Mouse (Mus musculus): ENCODE measurements at regions not wholly inside any gene's neighbourhood (a gene's known extent, or its start where the extent isn't known, plus 50 kb on each side); places are given as distances from the start of the nearest gene placed in this dataset.
A peak's percentile ranks its signal among the peaks of the same experiment; 100 is the strongest.

DNA sequence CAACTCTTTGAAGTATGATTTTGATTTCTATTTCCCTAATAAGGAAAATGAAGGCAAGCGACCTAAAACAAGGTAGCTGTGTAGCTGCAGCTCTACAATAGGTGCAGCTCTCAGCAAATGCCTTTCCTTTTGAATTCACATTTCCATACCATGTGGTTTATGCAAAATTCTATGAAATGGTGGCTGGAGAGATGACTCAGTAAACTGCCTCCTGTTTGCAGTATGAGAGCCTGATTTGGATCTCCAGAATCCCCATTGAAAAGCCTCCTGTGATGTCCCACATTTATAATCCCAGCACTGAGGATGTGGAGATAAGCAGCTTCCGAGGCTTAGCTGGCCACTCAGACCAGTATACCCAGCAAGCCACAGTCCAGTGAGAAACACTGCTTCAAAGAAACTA, 59.6 kb downstream of the Npy1r start:
- no peak for DNase-seq

- no peak for DNase-seq
Observed at GRCm38 (mm10) chr8:66757830-66758229, 60.8 kb downstream of the Npy1r start.

GRCm38 (mm10) chr8:66758519-66758918, 61.5 kb downstream of the Npy1r start:
- DNase-seq, result no peak

- DNase-seq, result no peak
Observed at GRCm38 (mm10) chr8:66759716-66760115, 62.7 kb downstream of the Npy1r start.

DNA sequence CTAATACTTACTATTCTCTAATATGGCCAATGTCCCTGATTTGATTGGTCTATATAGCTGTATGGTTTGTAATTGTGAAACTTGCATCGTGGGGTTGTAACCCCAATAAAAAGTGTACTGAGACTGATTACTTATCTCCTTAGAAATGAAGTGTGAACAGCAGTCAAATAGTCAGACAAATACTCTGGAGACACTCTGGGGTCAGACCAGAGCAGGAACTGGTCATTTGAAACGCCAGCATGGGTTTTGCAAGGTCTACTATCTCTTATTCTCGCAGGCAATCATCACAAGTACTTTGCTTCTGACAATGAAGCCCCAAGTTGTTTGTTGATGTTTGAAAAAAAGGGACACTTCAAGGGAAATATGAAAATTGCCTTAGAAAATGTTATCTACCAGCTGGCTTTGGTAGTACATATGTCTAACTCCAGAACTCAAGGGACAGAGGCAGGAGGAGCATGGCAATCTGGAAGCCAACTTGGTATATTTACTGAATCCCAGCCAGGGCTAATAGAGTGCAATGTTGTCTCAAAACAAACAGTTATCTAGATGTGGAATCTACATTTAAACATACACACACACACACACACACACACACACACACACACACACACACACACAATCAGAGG, 64.1 kb downstream of the Npy1r start:
- DNase-seq, result no peak

- no peak for DNase-seq
Observed at GRCm38 (mm10) chr8:66764992-66765528, 68.1 kb downstream of the Npy1r start.

- DNase-seq, result no peak
Observed at GRCm38 (mm10) chr8:66768379-66768969, 71.5 kb downstream of the Npy1r start.

- DNase-seq, result peak; percentile 49
Observed at GRCm38 (mm10) chr8:66771111-66771510, 74.1 kb downstream of the Npy1r start.

DNA sequence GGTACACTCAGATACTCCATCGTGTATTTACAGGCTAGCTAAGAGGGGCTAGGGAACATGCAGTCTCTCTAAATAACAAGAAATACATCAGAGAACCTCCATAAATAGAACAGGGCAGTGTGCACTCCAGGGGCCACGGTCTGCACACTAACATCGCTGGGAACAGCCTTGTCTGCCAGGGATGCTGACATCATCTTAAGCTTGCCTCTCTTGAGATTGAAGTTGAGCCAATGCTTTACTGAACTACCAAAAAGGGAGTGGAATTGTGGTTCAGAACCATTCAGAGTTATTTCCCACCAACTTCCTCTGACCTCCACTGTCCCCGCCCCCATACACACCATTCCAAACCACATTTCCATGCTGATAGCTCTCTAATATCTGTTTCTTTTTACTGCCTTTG, 75.7 kb downstream of the Npy1r start:
- no peak for DNase-seq

GRCm38 (mm10) chr8:66777115-66777877, 80.3 kb downstream of the Npy1r start:
- no peak for DNase-seq

DNA sequence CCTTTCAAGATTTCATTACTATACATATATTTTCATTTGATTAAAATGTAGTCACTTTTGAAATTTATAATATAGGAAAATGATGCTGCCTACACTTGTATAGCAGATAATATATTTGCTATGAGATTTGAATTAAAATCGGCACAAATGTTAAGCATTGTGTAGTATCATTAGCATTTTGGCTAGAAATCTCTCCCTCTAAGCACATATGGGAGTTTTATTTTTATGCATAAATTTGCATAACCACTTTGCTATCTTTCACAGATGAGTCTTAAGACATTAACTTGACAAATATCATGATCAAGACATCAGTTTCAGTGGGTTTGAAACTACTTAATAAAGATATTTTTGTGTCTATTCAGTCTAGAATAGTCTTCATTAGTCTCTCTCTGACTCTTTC, 80.4 kb upstream of the Naf1 start:
- DNase-seq, result no peak

DNA sequence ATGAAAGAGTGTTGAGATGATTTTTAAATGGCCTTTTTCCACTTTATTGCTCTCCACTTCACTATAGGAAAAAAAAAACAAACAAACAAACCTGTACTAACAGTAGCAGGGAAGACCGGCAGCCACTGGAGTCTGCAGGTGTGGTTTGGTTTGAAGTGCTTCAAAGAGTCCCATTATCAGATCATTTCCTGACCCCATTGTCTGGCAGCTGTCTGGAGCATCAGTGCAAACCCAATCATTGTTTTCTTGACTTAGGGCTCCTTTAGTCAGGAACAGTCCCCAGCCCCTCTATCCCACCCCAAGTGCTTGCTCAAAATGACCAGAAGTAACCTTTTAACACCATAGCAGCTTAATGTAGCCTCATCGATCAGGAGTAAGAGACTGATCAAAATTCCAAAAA, 77.4 kb upstream of the Naf1 start:
- DNase-seq, result no peak

- DNase-seq, result peak; percentile 42
Observed at GRCm38 (mm10) chr8:66785996-66786395, 74.0 kb upstream of the Naf1 start.

All from right cerebral cortex, adult 18-20 months (tissue).